Mouse (Mus musculus) lung, adult 18-20 months (tissue): Measurements from ENCODE around the gene Notch3.
A peak's percentile ranks its signal among the peaks of the same experiment; 100 is the strongest.

ENCODE experiments used
- DNase-seq, 2 experiments: peaks; one replicate each; pipeline ENCODE4 v3.0.0; 2022; ENCODE audit warnings: mixed read lengths in 2 of 2

Gene Notch3

DNA sequence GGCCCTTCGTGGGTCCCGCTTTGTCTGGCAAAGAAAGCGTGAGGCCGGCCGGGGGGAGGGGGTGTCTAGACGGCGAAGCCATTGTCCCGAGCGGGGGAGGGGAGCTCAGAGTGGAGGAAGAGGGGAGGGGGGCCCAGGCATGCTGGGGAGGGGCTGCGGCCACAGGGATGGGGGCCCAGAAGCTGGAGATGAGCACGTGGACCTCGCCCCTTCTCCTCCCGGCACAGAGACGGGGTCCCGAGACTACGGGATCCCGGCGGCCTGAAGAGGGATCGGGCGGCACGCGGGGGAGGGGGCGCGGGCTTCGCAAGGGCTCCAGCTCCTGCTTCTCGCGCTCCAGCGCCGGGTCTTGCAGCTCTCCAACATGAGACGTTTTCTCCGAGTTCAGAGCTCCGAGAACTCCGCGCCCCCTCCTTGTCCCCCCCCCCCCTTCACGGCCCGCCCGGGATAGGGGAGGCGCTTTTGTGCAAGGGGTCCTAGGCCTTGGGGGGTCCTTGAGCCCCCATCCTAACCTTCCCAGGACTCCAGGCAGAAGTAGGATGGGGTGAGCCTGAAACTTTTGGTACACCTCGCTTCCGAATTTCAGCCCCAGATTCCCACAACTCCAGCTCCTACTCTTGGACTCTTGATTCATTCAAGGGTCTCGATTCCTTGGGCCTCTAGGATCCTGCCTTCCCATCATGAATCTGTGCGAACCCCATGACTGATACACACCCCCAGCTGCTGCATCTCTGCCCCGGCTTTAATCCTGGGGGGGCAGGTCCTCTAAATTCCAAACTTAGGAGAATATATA is 653 bp downstream of the Notch3 start:
- peak in 1 of 2 experiments; percentile 43 for DNase-seq

DNA sequence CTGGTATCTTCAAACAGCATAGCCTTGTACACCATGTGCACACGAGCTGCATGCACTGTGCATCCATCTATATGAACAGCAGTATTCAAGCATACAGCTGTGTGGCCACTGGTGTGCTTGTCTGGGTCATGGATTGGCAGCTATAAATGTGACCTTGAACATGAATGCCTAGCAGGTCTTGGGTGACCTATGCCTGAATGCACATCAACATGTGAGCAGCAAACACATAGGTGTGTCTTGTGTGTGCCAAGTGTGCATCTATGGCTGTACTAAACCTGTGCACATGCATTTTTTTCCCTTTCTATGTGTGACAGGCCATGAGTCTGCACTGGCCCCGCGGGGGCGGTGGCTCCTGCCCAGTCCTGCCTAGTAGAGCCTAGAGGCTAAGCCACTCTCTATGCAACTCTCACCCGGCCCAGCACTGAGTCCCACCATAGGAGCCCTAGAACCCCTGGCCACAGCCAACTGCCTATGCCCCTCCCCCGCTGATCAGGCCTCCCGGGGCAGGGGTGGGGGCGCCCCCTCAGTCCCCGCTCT is 1.3 kb downstream of the Notch3 start:
- no peak for DNase-seq

DNA sequence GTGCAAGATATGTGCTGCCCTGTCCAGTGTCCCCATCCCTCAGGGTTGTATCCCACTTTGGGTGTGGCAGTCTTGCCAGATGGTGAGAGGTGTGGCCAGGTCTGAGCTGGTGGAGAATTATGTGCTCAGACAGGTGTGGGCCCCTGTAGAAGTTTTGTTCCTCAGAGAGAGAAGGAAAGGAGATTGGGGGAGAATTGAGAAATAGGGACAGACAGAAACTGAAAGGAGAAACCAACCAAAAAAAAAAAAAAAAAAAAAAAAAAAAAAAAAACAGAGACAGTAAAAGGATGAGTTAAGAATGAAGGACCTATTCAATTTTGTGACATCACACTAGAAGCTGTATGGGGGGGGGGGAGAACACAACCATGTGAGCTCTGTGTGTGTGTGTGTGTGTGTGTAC is 1.9 kb downstream of the Notch3 start:
- DNase-seq: no peak

GRCm38 (mm10) chr17:32163910-32164650 is 2.6 kb downstream of the Notch3 start:
- no peak for DNase-seq

GRCm38 (mm10) chr17:32162112-32162850 is 4.4 kb downstream of the Notch3 start:
- peak; percentile 81 to 88 for DNase-seq

DNA sequence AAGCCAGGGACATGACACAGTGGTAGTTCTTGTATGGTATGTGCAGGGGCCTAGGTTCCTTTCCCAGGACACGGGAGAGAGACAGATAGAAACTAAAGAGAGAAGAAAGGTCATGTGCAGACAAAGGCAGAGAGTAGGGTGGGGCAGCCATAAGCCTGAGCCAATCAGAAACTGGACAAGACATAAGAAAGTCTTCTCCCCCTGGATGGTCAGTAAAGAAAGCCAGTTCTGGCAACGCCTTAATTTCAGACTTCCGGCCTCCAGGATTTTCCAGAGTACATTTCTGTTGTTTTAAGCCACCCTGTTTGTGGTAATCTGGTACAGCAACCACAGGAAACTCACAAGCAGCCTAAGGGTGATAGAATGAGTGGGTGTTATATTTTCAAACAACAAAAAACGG is 5.8 kb downstream of the Notch3 start:
- no peak for DNase-seq

- no peak for DNase-seq
These were observed 7.8 kb downstream of the Notch3 start for GRCm38 (mm10) chr17:32158841-32159240.

- DNase-seq: no peak
These were observed 19.9 kb downstream of the Notch3 start for GRCm38 (mm10) chr17:32146718-32147117.

DNA sequence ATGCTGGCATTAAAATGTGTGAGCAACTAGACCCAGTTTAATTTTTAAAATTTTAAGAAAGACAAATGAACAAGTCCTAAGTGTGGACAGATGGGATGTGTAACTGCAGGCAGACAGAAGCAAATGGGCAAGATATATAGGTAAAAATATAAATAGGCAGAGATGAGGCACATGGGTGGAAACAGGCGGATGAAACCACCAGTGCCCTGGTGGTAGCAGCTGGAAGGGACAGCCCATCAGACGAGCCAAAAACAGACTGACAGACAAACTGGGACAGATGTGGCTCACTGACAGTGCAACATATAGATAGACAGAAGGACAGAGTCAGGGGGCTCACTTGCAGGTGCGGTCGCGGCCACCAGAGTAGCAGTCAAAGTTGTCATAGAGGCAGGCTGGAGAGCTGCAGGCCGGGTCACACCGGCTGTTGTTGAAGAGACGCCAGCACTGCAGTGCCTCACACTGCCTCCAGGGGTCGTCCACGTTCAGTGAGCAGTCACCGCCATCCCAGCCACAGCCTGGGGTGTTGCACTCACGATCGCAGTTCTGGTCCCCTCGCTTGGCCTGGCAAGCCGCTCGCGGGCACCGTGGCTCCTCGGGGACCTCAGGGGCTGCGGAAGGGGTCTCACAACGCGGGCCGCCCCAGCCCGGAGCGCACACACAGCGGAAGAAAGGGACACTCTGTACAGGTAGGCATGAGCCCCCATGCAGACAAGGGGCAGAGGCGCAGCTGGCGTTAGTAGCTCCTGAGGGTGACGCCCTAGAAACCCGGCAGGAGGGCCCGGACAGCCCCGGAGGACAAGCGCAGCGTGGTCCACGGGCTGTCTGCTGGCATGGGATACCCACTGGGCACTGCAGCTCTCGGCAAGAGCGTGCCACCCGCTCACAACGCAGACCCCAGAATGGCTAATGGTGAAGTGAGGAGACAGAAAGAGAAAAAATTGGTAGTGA is 23.5 kb downstream of the Notch3 start:
- peak; percentile 77 to 83 for DNase-seq

GRCm38 (mm10) chr17:32142234-32142633 is 24.4 kb downstream of the Notch3 start:
- no peak for DNase-seq

DNA sequence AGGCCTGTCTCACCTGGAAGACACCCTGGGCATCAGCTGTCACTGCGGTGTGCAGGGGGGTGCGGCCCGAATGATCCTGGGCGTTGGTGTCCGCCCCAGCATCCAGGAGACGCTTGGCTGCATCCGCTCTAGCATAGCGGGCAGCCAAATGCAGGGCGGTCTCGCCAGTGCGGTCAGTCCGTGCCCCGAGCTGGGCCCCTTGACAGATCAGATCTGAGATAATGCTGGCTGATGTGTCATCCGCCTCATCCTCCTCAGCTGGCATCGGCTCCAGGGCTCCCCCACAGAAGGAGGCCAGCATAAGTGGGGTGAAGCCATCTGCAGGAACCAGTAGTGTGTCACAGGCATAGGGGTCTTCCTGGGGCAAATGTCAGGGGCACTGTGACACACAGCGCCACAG is 33.3 kb downstream of the Notch3 start:
- DNase-seq: no peak

DNA sequence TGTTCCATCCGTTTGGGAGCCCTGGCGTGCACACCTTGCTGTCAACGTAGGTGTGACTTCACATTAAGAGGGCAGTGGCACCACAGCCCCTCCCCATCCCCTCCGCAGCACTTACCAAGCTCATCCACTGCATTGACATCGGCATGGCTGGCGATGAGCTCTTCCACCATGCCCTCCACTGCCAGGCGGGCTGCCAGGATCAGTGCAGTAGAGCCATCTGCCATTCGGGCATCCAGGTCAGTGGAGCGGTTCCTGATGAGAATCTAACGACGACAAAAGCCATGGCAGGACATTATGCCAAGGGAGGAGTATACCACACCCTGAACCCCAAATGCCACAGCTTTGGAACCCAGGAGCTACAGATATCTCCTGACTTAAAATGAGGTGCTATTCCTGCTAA is 34.6 kb downstream of the Notch3 start:
- no peak for DNase-seq

DNA sequence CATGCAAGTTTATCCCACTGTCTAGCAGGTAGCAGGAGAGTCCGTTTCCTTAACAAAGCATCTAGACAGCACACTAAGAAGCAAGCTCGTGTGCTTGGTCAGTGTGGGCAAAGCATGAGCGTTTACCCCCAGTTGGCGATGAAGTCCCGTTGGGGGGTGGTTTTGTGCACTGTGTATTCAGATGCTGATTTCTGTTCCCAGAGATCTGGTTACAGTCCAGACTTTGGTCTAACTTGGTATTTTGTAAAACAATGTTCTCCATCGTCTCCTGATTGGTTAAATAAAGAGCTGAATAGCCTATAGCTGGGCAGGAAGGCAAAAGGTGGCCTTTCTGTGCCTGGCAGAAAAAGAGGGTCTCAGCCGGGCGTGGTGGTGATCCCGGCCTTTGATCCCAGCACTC is 36.1 kb downstream of the Notch3 start:
- no peak for DNase-seq

GRCm38 (mm10) chr17:32127195-32127594 is 39.5 kb downstream of the Notch3 start:
- DNase-seq: peak; percentile 28 to 49

GRCm38 (mm10) chr17:32125407-32125806 is 41.2 kb downstream of the Notch3 start:
- DNase-seq: no peak

DNA sequence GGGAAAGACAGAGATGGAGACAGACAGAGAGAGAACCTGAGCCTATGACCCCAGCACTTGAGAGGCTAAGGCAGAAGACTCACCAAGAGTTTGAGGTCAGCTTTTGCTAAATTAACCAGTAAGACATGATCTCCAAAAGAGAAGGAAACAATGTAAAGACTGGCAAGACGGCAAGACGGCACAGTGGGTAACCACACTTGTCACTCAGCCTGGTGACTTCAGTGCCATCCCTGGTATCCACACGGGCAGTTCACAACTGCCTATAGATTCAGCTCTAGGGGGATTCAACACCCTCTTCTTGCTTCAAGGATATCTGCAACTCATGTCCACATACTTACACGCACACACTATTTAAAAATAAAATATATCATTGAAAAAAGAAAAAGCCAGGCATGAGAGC is 43.1 kb downstream of the Notch3 start:
- no peak for DNase-seq

GRCm38 (mm10) chr17:32122587-32122970 is 44.1 kb downstream of the Notch3 start:
- no peak for DNase-seq

GRCm38 (mm10) chr17:32121833-32122586 is 44.6 kb downstream of the Notch3 start:
- no peak for DNase-seq

DNA sequence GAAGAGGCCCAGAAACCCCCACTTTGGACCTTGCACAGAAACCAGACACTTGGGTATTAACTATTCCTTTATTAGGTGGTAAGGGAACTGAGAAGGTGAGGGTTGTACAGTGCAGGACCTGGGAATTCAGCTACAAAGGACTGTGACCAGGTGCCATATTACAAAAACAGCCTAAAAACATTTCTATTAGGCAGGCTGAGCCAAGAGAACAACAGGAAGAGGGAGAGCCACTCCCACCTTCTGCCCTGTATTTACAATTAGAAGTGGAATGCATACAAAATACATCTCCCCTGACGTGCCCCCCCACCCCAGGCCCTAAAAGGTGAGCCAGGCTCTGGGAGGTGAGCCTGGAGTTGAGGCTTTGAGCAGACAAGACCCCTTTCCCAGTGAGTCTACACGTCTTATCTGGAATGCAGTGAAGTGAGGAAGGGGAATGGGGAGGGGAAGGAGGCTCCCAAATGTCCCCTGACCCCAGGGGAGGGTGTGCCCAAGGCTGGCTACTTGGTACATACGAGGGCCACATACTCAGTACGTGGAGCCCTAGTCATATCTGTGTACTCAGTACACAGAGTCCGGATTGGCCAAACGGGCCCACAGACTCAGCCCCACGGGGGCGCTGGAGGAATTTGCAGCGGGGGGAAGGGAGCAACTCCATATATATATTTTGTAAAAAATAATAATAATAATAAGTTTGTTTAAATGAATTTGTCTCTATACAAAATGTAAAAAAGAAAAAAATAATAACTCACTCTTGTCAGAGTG is 45.7 kb downstream of the Notch3 start:
- no peak for DNase-seq

DNA sequence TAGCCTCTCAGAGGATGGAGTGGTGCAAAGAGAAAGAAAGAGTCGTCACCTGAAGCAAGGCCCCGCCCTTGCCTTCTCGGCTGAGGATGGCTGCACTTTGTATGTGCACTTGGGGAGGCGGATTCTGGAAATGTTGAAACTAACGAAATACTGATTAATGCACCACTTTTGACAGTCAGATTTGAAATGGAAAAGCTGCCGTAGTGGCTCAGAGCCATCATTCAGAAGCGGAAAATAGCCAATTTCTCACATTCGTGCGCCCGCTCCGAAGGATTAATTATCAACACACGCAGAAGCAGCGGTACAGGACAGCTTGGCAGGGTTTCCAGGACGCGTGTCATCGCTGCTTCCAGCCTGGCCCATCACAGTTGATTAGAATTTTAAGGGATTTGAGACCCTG is 47.5 kb downstream of the Notch3 start:
- no peak for DNase-seq

- no peak for DNase-seq
These were observed 48.2 kb downstream of the Notch3 start for GRCm38 (mm10) chr17:32118484-32118883.
